Mouse (Mus musculus) bone marrow macrophage, adult 2 months (primary cell): ENCODE measurements at regions not wholly inside any gene's neighbourhood (a gene's known extent, or its start where the extent isn't known, plus 50 kb on each side); places are given as distances from the start of the nearest gene placed in this dataset.

Experiments
- CTCF ChIP-seq: IDR thresholded peaks from 2 replicates; pipeline ENCODE4 v1.5.1; 2012; ENCODE audit warnings: low read depth, mild to moderate bottlenecking, low read length, moderate library complexity
- POLR2A ChIP-seq: IDR thresholded peaks from 2 replicates; pipeline ENCODE4 v1.6.1; 2012; ENCODE audit warnings: mild to moderate bottlenecking, low read depth, low read length, borderline replicate concordance

GRCm38 (mm10) chr16:70935959-70936358 lies 622.2 kb downstream of the Gbe1 start:
- no peak for TF ChIP-seq CTCF
- no peak for TF ChIP-seq POLR2A
